Mouse (Mus musculus): Measurements from ENCODE around the gene Arr3.

The Arr3 gene

DNA sequence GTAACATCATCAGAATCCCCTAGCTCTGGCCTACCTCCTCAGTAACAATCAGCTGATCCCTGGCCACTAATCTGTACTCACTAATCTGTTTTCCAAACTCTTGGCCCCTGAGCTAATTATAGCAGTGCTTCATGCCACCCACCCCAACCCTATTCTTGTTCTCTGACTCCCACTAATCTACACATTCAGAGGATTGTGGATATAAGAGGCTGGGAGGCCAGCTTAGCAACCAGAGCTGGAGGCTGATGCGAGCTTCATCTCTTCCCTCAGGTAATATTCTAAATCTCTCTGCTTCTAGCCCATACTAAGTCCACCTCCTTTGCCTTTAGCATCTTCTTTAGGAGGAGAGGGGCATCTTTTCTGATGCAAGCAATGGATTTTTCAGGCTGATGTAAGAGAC, at the start of gene Arr3:
Gene Arr3 (plus strand): TSS at position 184 of the 400 bp plus-strand sequence.
- no peak for DNase-seq

DNA sequence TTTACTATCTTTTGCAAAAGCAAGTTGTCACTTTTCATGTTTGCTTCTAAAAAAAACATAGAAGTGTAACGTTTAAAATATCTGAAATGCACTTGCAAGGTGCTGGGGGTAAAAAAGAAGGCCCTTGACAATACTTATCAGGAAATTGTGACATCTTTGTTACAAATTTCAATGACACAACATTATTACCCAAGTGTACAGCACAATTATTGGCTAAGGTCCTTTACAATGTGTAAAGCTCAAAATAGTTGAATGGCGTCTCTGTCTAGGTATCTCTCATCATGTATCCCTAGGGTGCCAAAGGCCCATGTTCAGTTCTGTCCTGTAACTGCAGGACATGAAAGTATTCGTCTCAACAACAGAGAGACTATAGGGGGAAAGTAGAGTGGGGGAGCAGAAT, 49.3 kb upstream of the Arr3 start:
- DNase-seq = no peak

DNA sequence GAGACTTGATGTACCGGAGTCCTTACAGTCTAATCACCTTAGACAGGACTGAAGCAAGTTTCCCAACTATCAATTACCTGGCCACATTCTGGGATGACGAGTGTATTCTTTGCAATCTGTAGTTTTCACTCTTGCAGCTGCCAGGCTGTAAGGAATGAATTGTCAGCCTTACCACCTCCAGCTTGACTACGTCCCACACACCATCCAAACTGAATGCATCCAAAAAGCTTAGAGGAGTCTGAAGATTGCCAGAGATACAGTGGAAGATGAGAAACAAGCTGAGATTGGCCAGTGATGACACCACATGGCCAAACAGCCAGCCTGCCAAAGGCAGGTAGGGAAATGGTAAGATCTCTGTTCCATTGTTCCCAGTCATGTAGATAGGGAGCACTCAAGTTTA, 39.6 kb upstream of the Arr3 start:
- DNase-seq = no peak

DNA sequence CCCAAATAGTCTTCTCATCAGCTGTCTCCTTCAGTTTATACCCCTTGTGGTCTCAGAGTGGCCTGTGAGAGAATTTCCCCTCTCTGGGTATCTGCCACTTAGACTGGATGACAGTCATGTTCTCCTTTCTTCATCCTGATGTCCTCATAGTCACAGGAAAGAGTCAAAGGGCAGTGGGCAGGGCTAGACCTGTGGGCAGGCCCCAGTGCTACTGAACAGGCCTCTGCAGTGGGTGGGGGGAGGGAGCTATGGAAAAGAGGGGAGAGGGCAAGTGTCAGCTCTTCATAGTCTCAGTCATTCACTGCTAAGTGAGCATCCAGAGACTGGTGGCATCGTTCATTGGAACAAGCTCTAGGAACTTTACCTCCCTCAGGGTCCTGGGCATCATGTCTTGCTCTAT, 33.3 kb upstream of the Arr3 start, which contains the start of gene Awat1:
Gene Awat1 (plus strand): TSS at position 301 of the 400 bp plus-strand sequence.
- no peak for DNase-seq

DNA sequence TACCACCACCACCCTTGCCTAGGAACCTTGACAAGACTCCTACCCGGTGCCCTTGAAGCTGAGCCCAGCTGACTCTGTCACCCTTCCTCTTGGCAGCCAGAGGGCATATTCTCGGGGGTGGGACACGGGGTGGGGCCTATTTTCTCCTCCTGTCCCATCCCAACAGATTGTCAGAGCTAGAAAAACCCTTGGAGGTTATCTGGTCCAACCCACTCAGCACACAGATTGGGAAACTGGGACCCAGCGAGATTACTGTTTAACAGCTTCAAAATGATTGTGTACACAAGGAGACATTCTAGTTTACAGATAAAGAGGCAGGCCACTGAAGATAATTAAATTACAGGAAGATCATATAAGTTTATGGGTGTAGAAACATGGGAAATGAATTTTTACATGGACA, 10.5 kb upstream of the Arr3 start, which contains the start of gene P2ry4:
Gene P2ry4 (minus strand): TSS at position 79 of the 400 bp plus-strand sequence.
- no peak for DNase-seq

DNA sequence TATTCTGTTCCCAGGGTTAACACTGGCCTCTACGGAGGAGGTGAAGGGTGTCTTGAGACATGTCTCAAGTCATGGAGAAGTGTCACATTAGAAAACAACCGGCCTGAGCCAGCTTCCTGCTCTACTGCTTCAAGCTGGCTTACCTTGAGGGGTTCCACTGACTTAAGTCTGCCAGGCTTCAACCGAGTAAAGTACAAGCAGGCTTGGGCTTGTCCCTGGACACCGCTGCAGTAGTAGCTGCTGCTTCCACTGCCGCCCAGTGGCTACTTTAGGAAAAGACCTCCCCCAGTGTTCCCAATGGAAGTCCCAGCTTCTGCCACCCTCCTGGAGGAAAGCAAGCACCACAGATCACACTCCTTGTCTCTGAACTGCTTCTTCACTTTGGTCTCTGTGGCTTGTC, 7.9 kb upstream of the Arr3 start:
- no peak for DNase-seq

DNA sequence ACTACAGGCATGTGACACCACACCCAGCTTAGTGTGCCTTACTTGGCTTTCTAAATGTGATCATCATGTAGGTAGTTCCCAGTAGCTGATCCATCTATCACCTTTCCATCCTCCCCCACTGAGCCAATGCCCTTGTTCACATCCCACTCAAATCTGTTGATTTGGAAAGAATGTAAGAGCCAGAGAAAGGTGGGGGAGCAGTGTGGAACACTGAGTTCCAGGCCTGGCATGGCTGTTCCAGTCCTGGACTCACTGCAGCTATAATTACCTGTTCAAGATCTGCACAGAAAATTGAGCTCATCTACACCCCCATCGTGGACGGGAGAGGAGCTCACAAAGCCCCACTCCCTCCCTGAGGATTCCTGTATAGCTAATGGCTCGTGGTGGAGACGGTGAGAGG, 5.5 kb upstream of the Arr3 start:
- DNase-seq = no peak

DNA sequence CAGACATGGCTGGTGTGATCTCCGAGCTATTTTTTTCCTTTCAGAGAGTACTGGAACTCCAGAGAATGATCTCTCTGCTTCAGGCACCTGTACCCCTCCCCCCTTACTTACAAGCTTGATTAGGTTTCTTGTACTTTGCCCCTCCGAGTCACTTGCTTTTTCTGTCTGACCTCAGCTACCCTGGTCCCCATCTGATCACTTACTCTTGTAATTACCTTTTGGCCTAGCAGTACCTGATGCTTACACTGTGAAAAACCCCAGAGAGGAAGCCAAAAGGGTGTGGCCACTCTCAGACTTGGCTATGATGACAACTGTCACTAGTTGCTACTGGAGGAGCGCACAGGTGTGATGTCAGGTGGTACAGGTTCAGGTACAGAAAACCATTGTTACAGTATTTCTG, 13.2 kb downstream of the Arr3 start:
- DNase-seq = no peak

DNA sequence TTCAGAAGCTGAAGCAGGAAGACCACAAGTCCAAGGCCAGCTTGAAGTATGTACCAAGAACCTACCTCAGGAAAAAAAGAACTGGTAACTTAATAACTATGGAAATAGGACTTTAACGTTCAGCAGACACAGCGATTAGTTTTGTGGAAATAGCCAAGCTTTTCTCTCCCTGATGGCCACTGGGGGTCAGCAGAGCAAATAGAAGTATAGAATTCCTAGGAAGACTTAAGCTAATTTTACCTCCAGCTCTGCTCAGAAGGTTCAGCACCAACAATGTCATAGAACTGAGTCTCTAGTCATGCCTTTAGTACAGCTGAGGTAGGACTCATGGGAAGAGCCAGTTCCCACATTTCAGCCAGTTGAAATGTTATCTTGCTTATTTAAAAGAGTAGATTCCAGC, 16.1 kb downstream of the Arr3 start:
- no peak for DNase-seq

DNA sequence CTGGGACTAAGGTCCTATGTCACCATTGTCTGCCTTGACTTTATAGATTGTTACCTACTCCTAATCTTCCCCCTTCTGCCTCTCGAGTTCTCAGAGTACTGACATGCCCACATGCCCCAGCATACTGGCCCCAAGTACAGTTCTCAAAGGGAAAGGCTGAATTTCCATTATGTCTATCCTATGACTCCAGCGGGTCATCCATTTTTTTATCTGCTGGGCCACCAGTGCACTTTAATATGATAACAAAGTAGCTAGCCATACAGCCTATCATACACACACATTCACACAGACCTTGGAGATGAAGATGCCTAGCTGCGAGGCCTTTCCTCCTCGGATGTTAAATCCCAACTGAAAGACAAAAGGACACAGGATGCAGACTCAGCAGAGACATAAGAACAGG, 18.9 kb downstream of the Arr3 start:
- DNase-seq = no peak

DNA sequence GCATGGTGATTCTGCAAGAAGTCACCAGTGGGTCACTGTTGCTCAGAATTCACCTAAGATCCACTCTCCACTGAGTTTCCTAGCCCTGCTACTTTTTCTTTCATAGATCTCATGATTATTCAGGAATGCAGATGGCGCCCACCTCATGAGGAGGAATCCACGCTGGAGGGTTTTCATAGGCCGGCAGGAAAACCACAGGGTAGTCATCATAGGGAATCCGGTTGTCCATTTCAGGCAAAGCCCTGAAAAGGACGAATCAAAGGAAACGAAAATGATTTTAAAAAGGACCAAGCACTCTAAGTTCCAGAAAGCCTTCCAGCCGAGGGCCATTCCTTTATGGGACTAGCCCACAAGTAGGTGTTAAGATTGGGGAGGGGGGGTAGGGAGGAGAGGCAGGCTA, 19.8 kb downstream of the Arr3 start:
- no peak for DNase-seq

DNA sequence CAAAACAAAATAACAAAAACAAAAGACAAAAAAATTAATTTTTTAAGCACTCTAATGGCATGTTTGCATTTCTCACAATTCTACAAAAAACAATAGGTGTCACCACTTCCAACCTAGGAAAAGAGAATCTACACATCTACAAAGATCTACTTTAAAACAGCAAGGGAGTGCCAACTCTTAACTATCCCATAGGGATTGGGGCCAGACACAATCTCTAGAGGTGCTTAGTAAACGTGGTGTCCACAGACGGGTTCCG, 20.2 kb downstream of the Arr3 start, which contains the start of gene Kif4:
Gene Kif4 (plus strand): TSS at position 192 of the 256 bp plus-strand sequence.
- no peak for DNase-seq

DNA sequence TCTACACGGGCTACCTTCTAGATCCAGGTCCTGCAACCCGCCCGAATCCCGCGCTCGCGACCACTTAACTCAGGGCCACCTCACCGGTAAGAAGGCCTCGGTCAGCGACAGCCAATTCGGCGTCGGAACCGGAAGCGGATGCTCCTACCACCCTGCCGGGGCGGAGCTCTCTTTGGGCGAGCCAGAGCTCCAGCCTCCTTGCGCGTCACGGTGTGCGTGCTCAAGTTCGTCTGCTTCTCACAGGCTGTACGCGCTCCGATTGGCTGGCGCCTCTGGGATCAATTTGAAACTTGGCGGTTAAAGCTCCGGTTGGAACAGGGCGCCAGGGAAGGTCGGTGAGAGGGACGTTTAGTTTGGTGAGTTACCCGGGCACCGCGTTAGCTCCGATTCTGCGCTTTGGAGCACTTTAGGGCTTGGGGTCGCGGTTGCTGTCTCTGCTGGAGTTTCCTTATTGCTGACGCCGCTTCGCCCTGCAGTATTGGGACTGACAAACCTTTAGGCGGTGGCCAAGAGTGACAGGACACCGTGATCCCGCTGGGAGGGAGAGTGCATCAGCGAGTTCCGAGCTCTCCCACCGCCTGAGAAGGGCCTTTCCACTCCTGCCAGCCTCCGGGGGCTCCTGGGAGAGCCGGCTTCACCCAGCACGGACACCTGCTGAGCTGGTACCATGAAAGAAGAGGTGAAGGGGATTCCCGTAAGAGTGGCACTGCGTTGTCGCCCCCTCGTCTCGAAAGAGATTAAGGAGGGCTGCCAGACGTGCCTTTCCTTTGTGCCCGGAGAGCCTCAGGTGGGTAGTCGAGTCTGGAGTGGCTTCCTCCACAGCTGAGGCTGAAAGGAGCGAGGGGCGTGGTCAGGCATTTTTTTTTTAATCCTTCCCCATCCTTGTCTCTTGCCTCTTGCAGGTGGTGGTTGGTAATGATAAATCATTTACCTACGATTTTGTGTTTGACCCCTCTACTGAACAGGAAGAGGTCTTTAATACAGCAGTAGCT, 20.8 kb downstream of the Arr3 start, which contains the start of gene Pdzd11:
Gene Pdzd11 (minus strand): TSS at position 767 of the 992 bp plus-strand sequence.
- DNase-seq = peak; percentile 83 to 84

DNA sequence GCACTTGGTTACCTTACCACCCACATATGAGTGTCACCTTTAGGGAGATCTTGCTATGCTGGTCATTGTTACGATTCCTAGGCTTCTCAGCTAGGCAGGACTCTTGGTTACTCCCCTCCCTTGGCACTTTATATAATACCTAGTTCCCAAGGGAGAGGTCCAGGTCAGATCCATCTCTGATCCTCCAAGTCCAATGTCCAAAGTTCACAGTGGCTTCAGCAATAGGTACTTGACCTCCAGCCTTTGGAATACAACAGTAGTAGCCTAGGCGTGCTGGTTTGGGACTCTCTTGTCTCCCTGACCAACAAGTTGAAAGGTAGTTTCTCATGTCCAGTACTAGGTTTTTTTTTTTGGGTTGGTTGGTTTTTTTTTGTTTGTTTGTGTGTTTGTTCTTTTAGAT, 23.8 kb downstream of the Arr3 start:
- DNase-seq = no peak

DNA sequence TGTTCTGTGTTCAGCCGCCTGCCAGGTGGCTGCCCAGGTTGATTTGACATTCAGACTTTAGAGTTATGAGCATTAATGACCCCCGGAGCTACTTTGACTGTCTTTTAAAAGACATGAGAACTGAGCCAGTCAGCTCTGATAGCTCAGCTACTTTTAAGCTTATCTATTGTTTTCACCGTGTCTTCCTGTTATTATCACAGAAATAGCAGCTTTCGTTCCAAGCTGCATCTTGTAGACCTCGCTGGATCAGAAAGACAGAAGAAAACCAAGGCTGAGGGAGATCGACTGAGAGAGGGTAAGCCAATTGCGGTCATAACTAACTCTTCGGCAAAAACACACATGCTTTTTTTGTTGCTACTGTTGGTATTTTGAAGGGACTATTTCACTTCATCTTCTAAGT, 33.2 kb downstream of the Arr3 start:
- no peak for DNase-seq

DNA sequence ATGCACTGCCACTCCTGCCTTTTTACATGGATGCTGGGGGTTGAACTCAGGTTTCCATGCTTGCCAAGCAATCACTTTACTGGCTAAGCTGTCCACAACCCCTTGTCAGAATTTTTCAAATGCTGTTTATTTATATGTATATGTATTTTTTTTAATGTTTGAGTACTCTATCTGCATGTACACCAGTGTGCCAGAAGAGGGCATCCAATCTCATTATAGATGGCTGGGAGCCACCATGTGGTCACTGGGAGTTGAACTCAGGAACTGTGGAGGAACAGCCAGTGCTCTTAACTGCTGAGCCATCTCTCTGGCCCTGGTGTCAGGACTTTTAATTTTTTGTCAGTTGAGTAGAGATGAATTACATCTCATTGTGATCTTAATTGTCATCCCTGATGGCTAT, 47.6 kb downstream of the Arr3 start:
- no peak for DNase-seq

DNA sequence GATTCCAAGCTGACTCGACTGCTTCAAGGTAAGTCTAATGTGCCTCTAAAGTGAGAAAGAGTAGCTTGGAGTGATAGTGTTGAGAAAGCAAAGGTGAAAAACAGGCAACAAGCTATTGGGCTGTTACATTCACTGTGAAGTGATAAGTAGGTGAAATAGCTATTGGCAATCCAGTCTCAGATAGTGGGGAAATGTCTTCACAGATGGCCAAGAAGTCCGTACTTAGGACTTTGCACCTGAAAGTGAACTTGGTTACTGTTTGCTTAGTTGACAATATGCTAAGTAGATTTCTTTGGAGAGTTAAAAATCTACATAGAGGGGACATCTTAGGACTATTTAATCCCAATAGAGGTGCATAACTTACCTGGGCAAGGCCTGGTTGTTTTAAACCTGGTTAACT, 59.5 kb downstream of the Arr3 start:
- no peak for DNase-seq

Data from thymus, adult 18-20 months (tissue).